Mouse (Mus musculus) heart, embryonic 15.5 days (tissue): Measurements from ENCODE around the gene Trdmt1. TPM values are rescaled to one million over a fixed set of nuclear protein-coding genes. Genes with fewer than 3 reads are reported as not detected.
A peak's percentile ranks its signal among the peaks of the same experiment; 100 is the strongest.

Source experiments
- ATAC-seq: fragments of 200-750 bp; cut with Nextera tagmentation; replicated peaks from 2 replicates; pipeline ENCODE4 v1.8.0; 2017; ENCODE audit warnings: low read depth, moderate TSS enrichment; ENCODE audit not compliant: insufficient number of reproducible peaks, insufficient read depth, low FRiP score
- H3K27ac ChIP-seq: fragments of 300-500 bp; sonication (generic); 2 replicates; pipeline ENCODE4 v1.5.1; 2015; ENCODE audit warnings: mild to moderate bottlenecking, inconsistent platforms
- H3K27me3 ChIP-seq: fragments of 300-500 bp; sonication (generic); 2 replicates; pipeline ENCODE4 v1.6.1; 2015; ENCODE audit warnings: inconsistent platforms
- H3K36me3 ChIP-seq: fragments of 300-500 bp; sonication (generic); 2 replicates; pipeline ENCODE4 v1.6.1; 2015; ENCODE audit warnings: mild to moderate bottlenecking, inconsistent platforms
- H3K4me1 ChIP-seq: fragments of 300-500 bp; sonication (generic); replicated peaks from 2 replicates; pipeline ENCODE4 v1.6.1; 2015; ENCODE audit warnings: inconsistent platforms
- H3K4me2 ChIP-seq: fragments of 300-500 bp; sonication (generic); 2 replicates; pipeline ENCODE4 v1.6.1; 2015; ENCODE audit warnings: inconsistent platforms, mild to moderate bottlenecking, moderate library complexity
- H3K4me3 ChIP-seq: fragments of 300-500 bp; sonication (generic); 2 replicates; pipeline ENCODE4 v1.5.1; 2015; ENCODE audit warnings: mild to moderate bottlenecking, inconsistent platforms
- H3K9ac ChIP-seq: fragments of 300-500 bp; sonication (generic); 2 replicates; pipeline ENCODE4 v1.6.1; 2015; ENCODE audit warnings: mild to moderate bottlenecking, inconsistent platforms
- H3K9me3 ChIP-seq: fragments of 300-500 bp; sonication (generic); replicated peaks from 2 replicates; pipeline ENCODE4 v1.6.1; 2016; ENCODE audit warnings: inconsistent platforms
- WGBS: fragments of 180-500 bp; shearing (Covaris S2); methylation state at CpG from one replicate; pipeline ENCODE4 v1.1.7; 2015; ENCODE audit warnings: mixed read lengths; 5-methylcytosine and 5-hydroxymethylcytosine counted together
- polyA plus RNA-seq: library from polyadenylated mRNA; unstranded; fragments of >200 nt; fragmentation: Nextera tagmentation; extraction: Ambion mirVana; gene quantifications from 2 replicates; pipeline ENCODE4 v1.2.1, GENCODE M21; 2015

The Trdmt1 gene
- polyA plus RNA-seq, 1 experiment from 2014 or later, result 7.6 TPM

DNA sequence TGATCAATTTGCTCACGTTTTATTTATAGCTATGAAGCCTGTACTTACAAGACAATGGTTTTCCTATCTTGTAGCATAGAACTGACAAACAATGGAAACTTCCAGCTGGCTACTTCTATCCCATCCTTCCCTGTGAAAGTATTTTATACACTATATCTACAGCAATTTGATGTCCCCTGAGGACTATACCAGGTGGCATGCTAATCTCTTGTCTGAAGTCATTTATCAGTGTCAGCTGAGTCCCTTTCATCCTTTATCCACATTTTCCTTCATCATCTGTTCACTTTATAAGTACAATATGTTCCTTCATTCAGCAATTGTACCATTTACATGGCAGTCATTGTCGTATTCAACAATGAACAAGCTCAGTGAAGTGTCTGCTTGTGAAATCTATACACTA, 17.3 kb downstream of the Trdmt1 start:
- ATAC-seq, result 0 out of 2 replicates have a peak, but pooled peaks have one; percentile 22
- H3K4me1 ChIP-seq, result peaks cover 11% of the 10 kb centered on the region
- no peaks in the 10 kb centered on the region for H3K9me3 ChIP-seq
- H3K4me3 ChIP-seq, result no peak overlapping the region
- H3K27ac ChIP-seq, result peak overlapping the region; percentile 26; the same call in 1 of the 2 replicates
- 41% methylated on average over 2 of the region's 2 CpGs for WGBS
- H3K27me3 ChIP-seq, result no peaks in the 10 kb centered on the region
- no peak overlapping the region for H3K9ac ChIP-seq
- H3K4me2 ChIP-seq, result no peak overlapping the region
- H3K36me3 ChIP-seq, result no peaks in the 10 kb centered on the region

DNA sequence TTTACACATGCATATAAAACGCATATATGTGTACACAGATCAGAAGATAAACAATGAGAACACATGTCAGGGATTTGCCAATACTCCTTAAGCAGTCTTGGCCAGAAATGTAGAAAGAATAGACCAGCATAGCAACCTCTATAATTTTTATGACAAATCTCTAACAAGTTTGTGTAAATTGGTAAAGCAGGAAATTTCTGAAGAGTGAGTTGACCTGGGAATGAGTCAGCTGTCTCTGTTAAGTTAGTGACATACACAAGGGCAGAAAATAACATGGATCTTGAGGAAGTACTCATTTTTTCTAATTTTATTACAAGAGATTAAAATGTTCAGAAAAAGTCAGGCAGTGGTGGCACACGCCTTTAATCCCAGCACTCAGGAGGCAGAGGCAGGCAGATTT, 18.3 kb downstream of the Trdmt1 start:
- 87% methylated on average over 2 of the region's 2 CpGs for WGBS
- Histone ChIP-seq H3K4me1 (peaks cover 11% of the 10 kb centered on the region), H3K9me3 (no peaks in the 10 kb centered on the region), H3K36me3 (no peaks in the 10 kb centered on the region), H3K4me3 (no peak overlapping the region), H3K27ac (no peak overlapping the region), H3K27me3 (no peaks in the 10 kb centered on the region), H3K4me2 (no peak overlapping the region), H3K9ac (no peak overlapping the region)
- no peak for ATAC-seq

DNA sequence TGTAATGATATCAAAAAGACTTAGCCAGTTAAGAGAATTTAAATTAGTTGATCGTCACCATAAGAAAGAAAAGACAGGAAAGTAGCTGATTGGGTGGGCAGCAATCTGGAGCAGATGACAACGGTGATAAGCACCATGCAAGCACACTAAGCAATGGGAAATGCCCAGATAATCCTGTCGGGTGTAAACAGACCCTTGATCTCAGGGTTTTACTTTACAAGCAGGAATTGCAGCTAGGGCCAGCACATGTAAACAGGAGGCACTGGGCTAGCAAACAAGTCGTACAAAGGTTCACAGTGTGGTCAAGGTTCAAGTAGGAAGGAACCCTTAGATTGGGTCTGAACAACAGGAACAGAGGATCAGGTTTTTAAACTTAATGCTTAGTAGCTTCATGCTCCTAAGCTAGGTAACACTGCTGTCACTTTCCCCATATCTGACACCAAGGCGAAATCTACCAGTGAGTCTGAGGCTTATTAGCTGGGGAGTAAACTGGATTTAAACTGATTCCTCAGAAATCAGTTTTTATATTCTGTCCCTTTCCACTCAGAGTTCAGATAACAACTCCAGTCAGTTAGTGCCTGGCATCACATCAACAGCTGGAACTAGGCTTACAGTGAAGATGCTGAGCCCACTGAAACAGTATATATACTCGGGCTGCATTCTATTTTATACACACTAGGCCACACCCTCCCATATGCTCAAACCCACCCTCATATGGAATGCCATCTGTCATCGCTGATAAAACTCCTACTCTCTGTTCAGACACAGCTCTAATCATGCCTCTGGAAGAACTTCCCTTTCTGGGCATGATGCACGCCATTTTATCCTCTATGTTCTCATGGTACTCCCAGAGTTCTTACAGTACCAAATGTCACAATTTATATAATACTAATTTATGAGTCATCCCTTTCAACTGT, 20.7 kb downstream of the Trdmt1 start:
- no peaks in the 10 kb centered on the region for H3K9me3 ChIP-seq
- WGBS, result 51% methylated on average over 8 of the region's 8 CpGs
- H3K27me3 ChIP-seq, result no peaks in the 10 kb centered on the region
- no peak overlapping the region for H3K27ac ChIP-seq
- H3K36me3 ChIP-seq, result 0 out of 2 replicates have a peak, but pooled peaks cover 2% of the 10 kb centered on the region
- no peak overlapping the region for H3K4me2 ChIP-seq
- no peak overlapping the region for H3K4me3 ChIP-seq
- no peak overlapping the region for H3K9ac ChIP-seq
- ATAC-seq, result no peak
- H3K4me1 ChIP-seq, result peaks cover 9% of the 10 kb centered on the region

DNA sequence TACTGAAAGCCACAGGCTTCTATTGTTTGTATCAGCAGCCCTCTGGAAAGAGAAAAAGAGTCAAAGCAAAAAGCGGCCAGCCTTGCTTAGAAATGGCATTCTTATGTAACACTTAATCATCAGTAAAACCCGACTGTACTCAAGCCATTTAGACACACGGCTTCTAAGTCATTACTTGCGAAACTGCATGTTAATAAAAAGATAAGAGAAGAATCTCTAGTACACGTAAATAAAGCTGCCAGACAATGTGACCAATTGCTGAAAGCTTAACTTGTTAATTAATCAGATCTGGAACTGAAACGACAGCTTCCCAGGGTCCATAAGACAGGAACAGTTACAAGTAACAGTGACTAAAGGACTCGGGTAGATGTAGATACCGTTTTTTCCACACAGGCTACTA, 22.4 kb downstream of the Trdmt1 start:
- Histone ChIP-seq H3K27me3 (no peaks in the 10 kb centered on the region), H3K4me1 (peaks cover 2% of the 10 kb centered on the region; the same call in 1 of the 2 replicates), H3K4me3 (no peak overlapping the region), H3K4me2 (no peak overlapping the region), H3K36me3 (0 out of 2 replicates have a peak, but pooled peaks cover 7% of the 10 kb centered on the region), H3K27ac (no peak overlapping the region), H3K9ac (no peak overlapping the region), H3K9me3 (no peaks in the 10 kb centered on the region)
- 39% methylated on average over 8 of the region's 8 CpGs for WGBS
- ATAC-seq, result no peak

DNA sequence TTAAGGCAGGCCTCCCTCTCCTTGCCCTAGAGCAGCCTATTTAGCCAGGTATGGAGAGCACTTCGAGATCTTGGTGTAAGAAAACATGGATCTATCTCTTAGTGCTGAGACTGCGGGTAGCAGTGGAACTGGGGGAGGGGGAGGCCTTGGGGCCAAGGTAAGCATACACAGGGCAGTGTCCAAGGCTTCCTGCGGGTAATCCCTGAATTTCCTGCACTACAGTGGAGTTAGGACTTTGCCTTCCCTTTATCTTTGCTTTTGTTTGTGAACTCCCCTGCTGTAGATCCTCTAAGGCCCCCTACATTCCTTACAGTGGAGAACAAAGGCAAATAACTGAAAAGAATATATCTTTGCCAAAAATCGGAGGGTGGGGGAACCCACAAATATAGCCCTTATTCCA, 29.5 kb downstream of the Trdmt1 start:
- 0 out of 2 replicates have a peak, but pooled peaks have one; percentile 31 for ATAC-seq
- WGBS, result 58% methylated on average over 4 of the region's 4 CpGs
- H3K9me3 ChIP-seq, result no peaks in the 10 kb centered on the region
- no peak overlapping the region for H3K4me3 ChIP-seq
- no peaks in the 10 kb centered on the region for H3K27me3 ChIP-seq
- H3K4me2 ChIP-seq, result no peak overlapping the region
- H3K27ac ChIP-seq, result no peak overlapping the region
- H3K9ac ChIP-seq, result no peak overlapping the region
- 0 out of 2 replicates have a peak, but pooled peaks cover 7% of the 10 kb centered on the region for H3K36me3 ChIP-seq
- H3K4me1 ChIP-seq, result no peaks in the 10 kb centered on the region

DNA sequence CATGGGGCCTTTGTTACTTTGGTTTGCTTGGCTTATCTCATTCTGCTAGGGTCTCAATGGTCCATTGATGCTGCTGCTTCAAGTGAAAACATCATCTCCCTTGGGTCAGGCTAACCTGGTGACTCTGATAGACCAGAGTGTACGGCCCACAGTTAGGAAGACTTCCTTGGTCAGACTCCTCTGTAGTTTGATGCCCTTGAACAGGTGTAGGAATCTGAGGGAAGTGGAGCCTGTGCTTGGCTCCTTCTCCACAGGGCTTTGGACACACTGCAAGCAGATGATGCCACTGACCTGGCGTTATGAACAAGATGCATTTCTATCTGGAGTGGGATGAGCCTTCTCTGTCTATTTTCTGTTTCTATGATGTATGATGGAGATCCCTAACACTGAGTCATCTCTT, 41.8 kb downstream of the Trdmt1 start:
- WGBS, result 92% methylated on average over 2 of the region's 2 CpGs
- H3K36me3 ChIP-seq, result no peaks in the 10 kb centered on the region
- no peak overlapping the region for H3K27ac ChIP-seq
- no peak overlapping the region for H3K4me3 ChIP-seq
- no peak for ATAC-seq
- H3K9me3 ChIP-seq, result no peaks in the 10 kb centered on the region
- no peak overlapping the region for H3K9ac ChIP-seq
- H3K4me1 ChIP-seq, result no peaks in the 10 kb centered on the region
- no peak overlapping the region for H3K4me2 ChIP-seq
- H3K27me3 ChIP-seq, result no peaks in the 10 kb centered on the region

DNA sequence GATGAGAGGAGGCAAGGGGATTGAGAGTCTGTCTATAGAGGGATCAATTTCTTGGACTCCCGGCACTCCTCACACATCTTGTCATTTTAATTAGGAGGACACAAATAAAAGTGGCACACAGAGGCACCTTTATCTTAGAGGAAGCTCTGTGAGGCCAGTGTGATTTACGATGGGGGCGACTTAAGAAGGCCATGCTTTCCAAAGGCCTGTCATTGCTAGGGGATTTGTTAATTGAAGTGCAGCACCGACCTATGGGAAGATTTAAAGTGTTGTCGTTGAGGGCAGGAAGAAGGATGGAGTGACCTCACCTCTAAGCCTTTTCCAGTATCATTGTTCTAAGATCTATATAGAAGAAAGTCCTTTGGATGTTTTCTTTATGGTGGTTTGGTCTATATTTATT, 42.9 kb downstream of the Trdmt1 start:
- no peaks in the 10 kb centered on the region for H3K27me3 ChIP-seq
- H3K9ac ChIP-seq, result no peak overlapping the region
- H3K9me3 ChIP-seq, result no peaks in the 10 kb centered on the region
- 0 out of 2 replicates have a peak, but pooled peaks cover 1% of the 10 kb centered on the region for H3K4me1 ChIP-seq
- H3K4me3 ChIP-seq, result no peak overlapping the region
- 52% methylated on average over 5 of the region's 5 CpGs for WGBS
- no peak overlapping the region for H3K27ac ChIP-seq
- no peak for ATAC-seq
- no peak overlapping the region for H3K4me2 ChIP-seq
- H3K36me3 ChIP-seq, result no peaks in the 10 kb centered on the region

DNA sequence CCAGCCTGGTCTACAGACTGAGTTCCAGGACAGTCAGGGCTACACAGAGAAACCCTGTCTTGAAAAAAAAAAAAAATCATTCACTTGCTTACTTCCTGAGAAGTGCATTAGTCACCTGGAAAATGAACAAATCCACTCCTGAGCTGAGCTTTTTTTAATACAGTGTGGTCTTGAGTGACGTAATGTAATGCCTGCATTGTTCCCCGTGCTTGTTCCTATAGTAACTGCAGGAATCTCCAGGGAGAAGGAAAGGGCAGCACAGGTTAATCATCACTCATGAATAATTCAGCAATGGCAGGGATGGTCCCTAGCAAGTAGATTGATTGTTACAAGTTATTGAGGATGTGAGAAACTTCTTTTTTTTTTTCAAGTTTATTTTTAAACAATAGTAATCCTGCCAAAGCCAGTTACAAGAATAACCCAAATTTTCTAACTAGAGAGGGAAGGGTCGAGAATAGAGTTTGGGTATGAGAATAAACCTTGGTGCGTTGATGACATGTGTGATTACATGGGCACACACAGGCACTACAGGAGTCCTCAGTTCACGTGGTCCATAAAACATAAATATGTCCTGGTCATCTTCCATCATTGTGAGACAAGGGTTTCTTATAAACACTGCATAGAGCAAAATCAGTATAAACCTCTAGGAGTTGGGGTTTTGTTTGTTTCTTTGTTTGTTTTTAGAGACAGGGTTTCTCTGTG, 44.0 kb downstream of the Trdmt1 start:
- no peak overlapping the region for H3K4me3 ChIP-seq
- no peaks in the 10 kb centered on the region for H3K27me3 ChIP-seq
- H3K9me3 ChIP-seq, result no peaks in the 10 kb centered on the region
- no peak overlapping the region for H3K9ac ChIP-seq
- WGBS, result 58% methylated on average over 5 of the region's 5 CpGs
- H3K4me2 ChIP-seq, result no peak overlapping the region
- no peaks in the 10 kb centered on the region for H3K36me3 ChIP-seq
- no peak overlapping the region for H3K27ac ChIP-seq
- 0 out of 2 replicates have a peak, but pooled peaks cover 2% of the 10 kb centered on the region for H3K4me1 ChIP-seq
- ATAC-seq, result no peak

DNA sequence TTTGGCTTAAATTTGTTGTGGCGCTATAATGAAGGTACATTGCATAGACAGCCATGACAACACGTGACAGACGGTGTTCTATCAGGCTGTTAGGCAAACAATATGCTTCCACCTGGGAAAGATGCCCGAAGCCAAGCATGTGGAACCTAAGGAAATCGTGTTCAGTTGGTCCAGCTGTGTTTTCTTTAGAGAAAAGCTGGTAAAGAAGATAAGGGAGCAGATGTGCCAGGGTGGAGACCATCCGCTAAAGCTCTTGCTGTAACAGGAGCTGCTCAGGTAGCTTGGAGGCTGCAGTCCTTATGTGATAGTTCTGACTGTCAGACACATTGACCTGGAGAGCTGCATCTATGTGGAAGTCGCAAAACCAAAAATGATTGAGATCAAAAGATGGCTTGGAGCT, 45.3 kb downstream of the Trdmt1 start:
- no peak overlapping the region for H3K4me3 ChIP-seq
- H3K4me1 ChIP-seq, result 0 out of 2 replicates have a peak, but pooled peaks cover 2% of the 10 kb centered on the region
- no peak for ATAC-seq
- no peak overlapping the region for H3K27ac ChIP-seq
- no peaks in the 10 kb centered on the region for H3K27me3 ChIP-seq
- no peak overlapping the region for H3K4me2 ChIP-seq
- H3K36me3 ChIP-seq, result no peaks in the 10 kb centered on the region
- H3K9me3 ChIP-seq, result no peaks in the 10 kb centered on the region
- no peak overlapping the region for H3K9ac ChIP-seq
- WGBS, result 73% methylated on average over 7 of the region's 7 CpGs

DNA sequence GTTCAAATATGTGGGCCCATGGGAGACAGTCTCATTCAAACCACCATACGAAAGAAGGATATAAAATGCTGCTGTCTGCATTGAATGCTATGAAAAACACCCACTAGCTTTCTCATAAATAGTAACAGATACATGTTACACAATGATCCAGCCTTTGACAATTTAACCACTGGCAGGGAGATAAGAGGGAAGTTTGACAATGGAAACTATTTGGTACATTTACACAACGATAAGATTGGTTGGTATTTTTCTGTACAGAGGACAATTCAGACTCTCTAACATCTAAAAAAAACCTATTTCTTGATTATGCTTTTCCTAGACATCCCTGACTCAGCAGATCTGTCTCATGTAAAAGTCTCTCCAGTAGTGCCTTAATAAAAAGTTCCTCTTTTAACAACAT, 48.4 kb downstream of the Trdmt1 start:
- 30% methylated on average over 2 of the region's 2 CpGs for WGBS
- ATAC-seq, result no peak
- no peak overlapping the region for H3K27ac ChIP-seq
- no peak overlapping the region for H3K4me2 ChIP-seq
- H3K9me3 ChIP-seq, result no peaks in the 10 kb centered on the region
- H3K4me1 ChIP-seq, result 0 out of 2 replicates have a peak, but pooled peaks cover 2% of the 10 kb centered on the region
- no peak overlapping the region for H3K9ac ChIP-seq
- H3K36me3 ChIP-seq, result no peaks in the 10 kb centered on the region
- H3K27me3 ChIP-seq, result no peaks in the 10 kb centered on the region
- H3K4me3 ChIP-seq, result no peak overlapping the region

DNA sequence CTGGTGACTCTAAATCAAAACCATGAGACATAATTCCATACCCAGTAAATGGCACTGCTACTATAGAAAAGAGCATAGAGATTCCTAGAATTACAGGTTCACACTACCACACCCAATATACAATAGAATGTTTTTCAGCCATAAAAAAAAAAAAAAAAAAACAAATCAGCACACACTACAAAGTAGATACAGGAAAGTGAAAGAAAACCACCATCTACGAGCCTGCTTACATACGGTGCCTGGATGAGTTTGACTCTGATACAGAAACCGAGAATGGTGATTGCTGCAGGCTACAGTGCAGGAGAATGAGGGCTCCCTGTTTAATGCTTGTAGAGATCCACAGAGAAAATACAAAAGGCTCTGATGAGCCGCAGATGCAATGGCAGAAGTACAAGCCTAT, 51.5 kb downstream of the Trdmt1 start:
- Histone ChIP-seq H3K4me2 (no peak overlapping the region), H3K27ac (no peak overlapping the region), H3K9me3 (no peaks in the 10 kb centered on the region), H3K4me1 (0 out of 2 replicates have a peak, but pooled peaks cover 2% of the 10 kb centered on the region), H3K9ac (no peak overlapping the region), H3K4me3 (no peak overlapping the region), H3K36me3 (no peaks in the 10 kb centered on the region), H3K27me3 (no peaks in the 10 kb centered on the region)
- no peak for ATAC-seq
- WGBS, result 83% methylated on average over 4 of the region's 4 CpGs
